Mouse (Mus musculus) lung, postnatal 0 days (tissue): ENCODE data around the gene Lbh. TPM values are rescaled to one million over a fixed set of nuclear protein-coding genes. Genes with fewer than 3 reads are reported as not detected.

Source experiments
- ATAC-seq: fragments of 200-750 bp; cut with Nextera tagmentation; 2 replicates; pipeline ENCODE4 v1.8.0; 2017; ENCODE audit warnings: moderate library complexity
- DNase-seq: peaks from one replicate; pipeline ENCODE4 v3.0.0-alpha.2; 2016; ENCODE audit warnings: low spot score
- H3K27ac ChIP-seq: fragments of 300-500 bp; sonication (generic); 2 replicates; pipeline ENCODE4 v1.5.1; 2014; ENCODE audit warnings: antibody characterized with exemption, mild to moderate bottlenecking, low read length, mixed read lengths
- H3K27me3 ChIP-seq: fragments of 300-500 bp; sonication (generic); replicated peaks from 2 replicates; pipeline ENCODE4 v1.6.1; 2014; ENCODE audit warnings: low read length, mixed read lengths; ENCODE audit not compliant: insufficient read depth
- H3K36me3 ChIP-seq: fragments of 300-500 bp; sonication (generic); 2 replicates; pipeline ENCODE4 v1.6.1; 2014; ENCODE audit warnings: low read length, mixed read lengths; ENCODE audit not compliant: insufficient read depth
- H3K4me1 ChIP-seq: fragments of 300-500 bp; sonication (generic); 2 replicates; pipeline ENCODE4 v1.6.1; 2014; ENCODE audit warnings: antibody characterized with exemption, low read depth, low read length, mixed read lengths; ENCODE audit not compliant: insufficient read depth
- H3K4me2 ChIP-seq: fragments of 300-500 bp; sonication (generic); replicated peaks from 2 replicates; pipeline ENCODE4 v1.6.1; 2014; ENCODE audit warnings: low read depth, mild to moderate bottlenecking, low read length, moderate library complexity, mixed read lengths
- H3K4me3 ChIP-seq: fragments of 300-500 bp; sonication (generic); 2 replicates; pipeline ENCODE4 v1.5.1; 2014; ENCODE audit warnings: low read depth, low read length
- H3K9ac ChIP-seq: fragments of 300-500 bp; sonication (generic); replicated peaks from 2 replicates; pipeline ENCODE4 v1.6.1; 2014; ENCODE audit warnings: low read depth, mild to moderate bottlenecking
- H3K9me3 ChIP-seq: fragments of 300-500 bp; sonication (generic); 2 replicates; pipeline ENCODE4 v1.6.1; 2016; ENCODE audit warnings: low read length, mixed read lengths
- CTCF ChIP-seq: IDR thresholded peaks from 2 replicates; pipeline ENCODE4 v1.5.1; 2016; ENCODE audit warnings: antibody characterized with exemption, mild to moderate bottlenecking
- EP300 ChIP-seq: IDR thresholded peaks from 2 replicates; pipeline ENCODE4 v1.6.1; 2016; ENCODE audit warnings: antibody characterized with exemption, mild to moderate bottlenecking, control low read depth
- WGBS: fragments of 180-500 bp; shearing (Covaris S2); extraction: QIAGEN DNeasy Blood & Tissue Kit; methylation state at CpG from one replicate; pipeline ENCODE4 v1.1.7; 2014; 5-methylcytosine and 5-hydroxymethylcytosine counted together
- polyA plus RNA-seq: library from polyadenylated mRNA; unstranded; fragments of >200 nt; fragmentation: Nextera tagmentation; extraction: Ambion mirVana; gene quantifications from 2 replicates; pipeline ENCODE4 v1.2.1, GENCODE M21; 2015

The Lbh gene
- polyA plus RNA-seq: 16.2 and 19.2 TPM in 2 replicates

DNA sequence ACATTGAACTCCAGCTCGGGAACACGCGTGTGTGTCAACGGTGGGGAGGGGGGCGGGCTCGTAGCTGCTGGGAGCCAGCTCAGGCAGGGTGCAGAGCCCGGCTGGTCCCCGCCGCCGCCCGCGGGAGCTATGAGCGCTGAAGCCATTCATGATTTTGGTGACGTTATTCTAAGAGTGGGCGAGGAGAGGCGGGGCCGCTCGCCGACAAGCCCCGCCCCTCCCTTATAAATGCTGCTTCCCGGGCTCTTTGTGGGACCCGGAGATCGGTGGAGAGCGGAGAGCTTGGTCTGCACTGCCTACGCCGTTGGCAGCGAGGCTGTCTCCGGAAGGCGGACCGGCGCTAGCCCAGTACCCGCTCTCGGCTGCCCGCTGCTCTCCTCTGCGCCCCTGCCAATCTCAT is at the start of gene Lbh:
TSS of gene Lbh (plus strand) at position 253 of the 400 bp plus-strand sequence.
- WGBS: 1% methylated on average over 31 of the region's 35 CpGs
- no peaks in the 10 kb centered on the region for H3K36me3 ChIP-seq
- no peaks in the 10 kb centered on the region for H3K9me3 ChIP-seq
- no peak for TF ChIP-seq CTCF
- TF ChIP-seq EP300: no peak
- peak within 1 kb of the TSS; percentile 90 for H3K9ac ChIP-seq
- peak within 1 kb of the TSS; percentile 65 for H3K4me3 ChIP-seq
- H3K27ac ChIP-seq: peak within 1 kb of the TSS; percentile 85
- H3K4me1 ChIP-seq: no peaks in the 10 kb centered on the region
- ATAC-seq (peak; percentile 91), DNase-seq (peak; percentile 96)
- H3K4me2 ChIP-seq: peak within 1 kb of the TSS; percentile 83
- H3K27me3 ChIP-seq: no peaks in the 10 kb centered on the region

GRCm38 (mm10) chr17:72878979-72879378 is 39.1 kb upstream of the Lbh start:
- DNase-seq: no peak
- TF ChIP-seq CTCF (no peak), EP300 (no peak)
- 74% methylated on average over 9 of the region's 9 CpGs for WGBS

GRCm38 (mm10) chr17:72880156-72880555 is 37.9 kb upstream of the Lbh start:
- H3K27ac ChIP-seq: no peak overlapping the region
- H3K9me3 ChIP-seq: no peaks in the 10 kb centered on the region
- no peak overlapping the region for H3K4me3 ChIP-seq
- TF ChIP-seq EP300 (no peak), CTCF (no peak)
- no peak for DNase-seq
- no peaks in the 10 kb centered on the region for H3K36me3 ChIP-seq
- H3K27me3 ChIP-seq: no peaks in the 10 kb centered on the region
- H3K4me2 ChIP-seq: no peak overlapping the region
- H3K9ac ChIP-seq: no peak overlapping the region
- WGBS: 62% methylated on average over 3 of the region's 3 CpGs
- H3K4me1 ChIP-seq: no peaks in the 10 kb centered on the region
- ATAC-seq: no peak

More at GRCm38 (mm10) chr17:72878979-72879378, 39.1 kb upstream of the Lbh start:
- Histone ChIP-seq H3K36me3 (no peaks in the 10 kb centered on the region), H3K4me2 (no peak overlapping the region), H3K9me3 (no peaks in the 10 kb centered on the region), H3K9ac (no peak overlapping the region), H3K4me3 (no peak overlapping the region), H3K4me1 (no peaks in the 10 kb centered on the region), H3K27ac (no peak overlapping the region), H3K27me3 (no peaks in the 10 kb centered on the region)
- ATAC-seq: no peak

- H3K9ac ChIP-seq: no peak overlapping the region
- no peaks in the 10 kb centered on the region for H3K27me3 ChIP-seq
- WGBS: 73% methylated on average over 3 of the region's 3 CpGs
- H3K4me2 ChIP-seq: no peak overlapping the region
- TF ChIP-seq CTCF (no peak), EP300 (no peak)
- ATAC-seq (no peak), DNase-seq (no peak)
- no peak overlapping the region for H3K4me3 ChIP-seq
- no peaks in the 10 kb centered on the region for H3K9me3 ChIP-seq
- H3K27ac ChIP-seq: no peak overlapping the region
- no peaks in the 10 kb centered on the region for H3K4me1 ChIP-seq
- H3K36me3 ChIP-seq: no peaks in the 10 kb centered on the region
Measured at GRCm38 (mm10) chr17:72881051-72881450, 37.1 kb upstream of the Lbh start.

DNA sequence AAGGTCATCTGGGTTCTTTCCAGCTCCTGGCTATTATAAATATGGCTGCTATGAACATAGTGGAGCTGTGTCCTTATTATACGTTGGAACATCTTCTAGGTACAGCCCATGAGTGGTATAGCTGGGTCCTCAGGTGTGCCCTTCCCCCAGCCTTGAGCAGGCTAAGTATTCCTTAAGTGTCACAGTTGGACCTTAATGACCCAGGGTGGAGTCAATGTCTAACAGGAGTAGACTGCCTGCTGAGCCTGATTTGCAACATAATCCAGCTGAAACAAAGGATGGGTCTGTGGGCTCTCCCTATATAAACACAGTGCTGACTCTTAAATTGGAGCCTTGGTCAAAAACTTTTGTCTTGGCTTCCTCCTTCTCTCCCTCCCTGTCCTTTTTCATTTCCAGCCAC is 36.3 kb upstream of the Lbh start:
- 53% methylated on average over 1 of the region's 1 CpGs for WGBS
- no peak overlapping the region for H3K4me2 ChIP-seq
- no peak overlapping the region for H3K27ac ChIP-seq
- H3K4me1 ChIP-seq: no peaks in the 10 kb centered on the region
- H3K27me3 ChIP-seq: no peaks in the 10 kb centered on the region
- TF ChIP-seq CTCF: no peak
- ATAC-seq: no peak
- H3K9me3 ChIP-seq: no peaks in the 10 kb centered on the region
- H3K4me3 ChIP-seq: no peak overlapping the region
- no peaks in the 10 kb centered on the region for H3K36me3 ChIP-seq
- no peak overlapping the region for H3K9ac ChIP-seq
- DNase-seq: no peak

DNA sequence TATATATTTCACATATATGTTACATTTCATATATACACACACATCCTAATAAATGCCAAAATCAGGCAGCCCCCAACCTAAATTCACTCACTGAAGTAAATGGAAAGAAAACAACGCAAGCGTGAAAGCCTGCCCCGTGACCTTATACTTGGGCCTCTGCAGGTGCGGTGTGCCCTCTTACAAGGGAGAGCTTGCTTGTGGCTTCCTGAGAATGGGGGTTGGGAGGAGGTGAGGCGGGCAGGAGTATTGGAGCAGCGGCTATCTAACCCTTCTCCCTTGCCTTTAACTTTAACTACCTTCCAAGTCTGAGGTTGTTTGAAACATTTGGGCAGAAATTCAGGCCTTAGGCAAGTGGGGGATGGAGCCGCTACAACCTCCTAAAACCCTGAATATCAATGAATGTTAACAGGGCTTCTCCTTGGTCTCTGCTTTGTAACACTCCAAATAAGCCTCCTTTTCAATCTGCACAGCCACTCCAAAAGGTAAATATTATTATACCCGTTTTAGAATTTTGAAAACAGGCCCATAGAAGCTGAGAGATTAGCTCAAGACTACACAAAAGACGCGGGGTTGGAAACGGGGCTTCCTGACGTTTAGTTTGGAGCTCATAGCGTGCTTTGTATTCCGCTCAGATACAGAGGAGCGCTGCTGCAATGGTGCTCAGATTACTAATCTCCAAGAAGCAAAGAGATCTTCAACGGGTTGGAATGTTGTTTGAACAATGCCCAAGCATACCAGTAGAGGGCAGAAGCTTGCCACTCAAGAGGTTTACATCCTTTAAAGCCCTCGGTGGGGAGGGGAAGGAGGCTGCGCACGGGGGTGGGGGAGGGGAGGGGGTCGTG is 28.3 kb upstream of the Lbh start:
- Histone ChIP-seq H3K4me1 (no peaks in the 10 kb centered on the region), H3K4me2 (peak overlapping the region; percentile 19; the same call in 1 of the 2 replicates), H3K27ac (no peak overlapping the region), H3K9me3 (no peaks in the 10 kb centered on the region), H3K9ac (no peak overlapping the region), H3K4me3 (no peak overlapping the region), H3K36me3 (no peaks in the 10 kb centered on the region), H3K27me3 (no peaks in the 10 kb centered on the region)
- ATAC-seq (peak; percentile 76), DNase-seq (peak; percentile 85)
- 24% methylated on average over 18 of the region's 20 CpGs for WGBS
- TF ChIP-seq EP300 (no peak), CTCF (peak; percentile 84)
